ENCODE assay signal across 19 mouse cellular contexts in the genomic region with DNA sequence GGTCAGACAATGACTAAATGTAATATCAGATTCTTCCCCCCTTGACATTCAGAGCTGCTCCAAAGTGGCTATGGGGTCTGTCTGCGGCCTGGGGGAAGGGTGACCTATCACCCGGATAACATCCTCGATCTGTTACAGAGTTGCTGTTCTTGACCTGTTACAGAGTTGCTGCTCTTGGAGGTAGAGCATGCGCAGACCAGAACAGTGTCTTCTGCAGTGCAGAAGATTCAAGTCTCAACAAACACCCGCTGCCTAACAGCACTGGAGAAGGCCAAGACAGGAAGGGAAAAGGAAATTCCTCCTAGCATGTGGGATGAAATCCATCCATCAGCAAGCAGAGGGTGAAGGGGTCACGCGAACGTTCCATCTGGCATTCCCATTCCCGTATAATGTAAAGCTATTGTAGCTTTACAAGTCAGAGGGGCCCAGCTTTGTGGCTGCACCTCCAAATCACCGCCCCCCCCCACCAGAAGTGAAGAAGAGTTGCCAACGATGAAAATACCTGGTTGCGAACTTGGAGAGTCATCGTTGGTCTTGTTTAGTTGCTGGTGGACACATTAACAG.
A peak's percentile ranks its signal among the peaks of the same experiment; 100 is the strongest.
DNase-seq lines count a peak whose midpoint lies in the region; ATAC-seq and TF ChIP-seq lines count a peak whose summit lies in the region.
"Had no signal": no experiment of that assay in that cellular context is flagged by ENCODE, and none has a peak within 500 bp of the region (broad histone marks: within the 10 kb centered on the region; RNA-seq: fewer than 3 reads in every experiment).

No protein-coding gene starts in this region.

- no peaks in the 10 kb centered on the region for H3K27me3 ChIP-seq in kidney, adult 2 months (replicated peaks; ENCODE audit: control insufficient read depth, insufficient read depth, low read length)
- no peaks in the 10 kb centered on the region for H3K27me3 ChIP-seq in limb, embryonic 11.5 days (ENCODE audit: control insufficient read depth, insufficient read depth, low read length)
- H3K27me3 ChIP-seq: forebrain, embryonic 12.5 days; hindbrain, embryonic 15.5 days; midbrain, embryonic 15.5 days had no signal

- ATAC-seq in limb, embryonic 11.5 days (ENCODE audit: insufficient number of reproducible peaks, low FRiP score, low TSS enrichment, low read depth) = no peak
- ATAC-seq: intestine, postnatal 0 days; liver, postnatal 0 days had no signal

- TF ChIP-seq CTCF in kidney, adult 2 months (conservative IDR thresholded peaks at IDR 0.05; ENCODE audit: insufficient read depth, insufficient read length, low read depth, low read length) = no peak
- no peak for TF ChIP-seq CTCF in layer of hippocampus, adult 2 months (conservative IDR thresholded peaks at IDR 0.05)

- no peak overlapping the region for H3K27ac ChIP-seq in kidney, adult 2 months (ENCODE audit: insufficient read depth, low read depth, low read length)
- 0 out of 2 replicates have a peak overlapping the region, but pooled peaks have one; percentile 1 for H3K27ac ChIP-seq in limb, embryonic 11.5 days (replicated peaks; ENCODE audit: low read depth, low read length)
- H3K27ac ChIP-seq in layer of hippocampus, adult 2 months = no peak overlapping the region
- H3K27ac ChIP-seq: forebrain, embryonic 12.5 days; heart, adult 2 months; hindbrain, embryonic 15.5 days; midbrain, embryonic 15.5 days had no signal

- H3K4me3 ChIP-seq in kidney, adult 2 months (ENCODE audit: insufficient read depth, low read depth, low read length) = no peak overlapping the region
- no peak overlapping the region for H3K4me3 ChIP-seq in limb, embryonic 11.5 days (ENCODE audit: low read depth, low read length)
- H3K4me3 ChIP-seq in layer of hippocampus, adult 2 months = no peak overlapping the region
- H3K4me3 ChIP-seq: forebrain, embryonic 12.5 days; heart, adult 2 months; hindbrain, embryonic 15.5 days; midbrain, embryonic 15.5 days had no signal

- H3K4me1 ChIP-seq in kidney, adult 2 months (ENCODE audit: control insufficient read depth, insufficient read depth, low read length) = no peaks in the 10 kb centered on the region
- peaks cover 45% of the 10 kb centered on the region for H3K4me1 ChIP-seq in limb, embryonic 11.5 days (ENCODE audit: control insufficient read depth, insufficient read depth, low read length)

- 63% methylated on average over 13 of the region's 13 CpGs for WGBS in kidney, adult 2 months
- 73% methylated on average over 13 of the region's 13 CpGs for WGBS in limb, embryonic 11.5 days

- H3K9me3 ChIP-seq in limb, embryonic 11.5 days (ENCODE audit: control insufficient read depth, low read length) = no peaks in the 10 kb centered on the region
- H3K9me3 ChIP-seq: forebrain, embryonic 12.5 days; hindbrain, embryonic 15.5 days; midbrain, embryonic 15.5 days had no signal

- TF ChIP-seq POLR2A in kidney, adult 2 months (IDR thresholded peaks at IDR 0.05; ENCODE audit: low read depth, low read length) = no peak

- no peaks in the 10 kb centered on the region for H3K36me3 ChIP-seq in kidney, adult 2 months (ENCODE audit: control insufficient read depth, insufficient read depth, low read length)
- H3K36me3 ChIP-seq in limb, embryonic 11.5 days (ENCODE audit: control insufficient read depth, insufficient read depth, low read length) = no peaks in the 10 kb centered on the region
- H3K36me3 ChIP-seq: forebrain, embryonic 12.5 days; hindbrain, embryonic 15.5 days; midbrain, embryonic 15.5 days had no signal

- no peak overlapping the region for H3K4me2 ChIP-seq in limb, embryonic 11.5 days (ENCODE audit: low read depth, severe bottlenecking)
- H3K4me2 ChIP-seq: forebrain, embryonic 12.5 days; hindbrain, embryonic 15.5 days; midbrain, embryonic 15.5 days had no signal

- peak; percentile 27 for DNase-seq in kidney, postnatal 10 days
- no peak for DNase-seq in kidney, adult 2 months
- DNase-seq in testis, postnatal 14 days (ENCODE audit: low spot score) = peak; percentile 63
- no peak for DNase-seq in testis, postnatal 10 days (ENCODE audit: low spot score)
- no peak for DNase-seq in limb, embryonic 11.5 days (ENCODE audit: low spot score)
- DNase-seq in layer of hippocampus, adult 2 months (ENCODE audit: low spot score in 2 of 2) = no peak
- no peak for DNase-seq in right cerebral cortex, postnatal 4 days
- DNase-seq: adrenal gland, postnatal 36 days; B cell, adult 2 months; cerebellum, adult 11-12 months; gastrocnemius, postnatal 25 days; heart, adult 2 months; heart, postnatal 36 days; liver, postnatal 0 days; thymus, postnatal 36 days had no signal

- H3K9ac ChIP-seq in limb, embryonic 11.5 days (ENCODE audit: low read length) = no peak overlapping the region
- H3K9ac ChIP-seq: forebrain, embryonic 12.5 days; hindbrain, embryonic 15.5 days; liver, postnatal 0 days; midbrain, embryonic 15.5 days had no signal

Comparison
In these comparisons a context has a peak if more than half of its experiments do, and no peak if none do; other contexts are left out.
1. DNase-seq: peak in kidney, postnatal 10 days (single experiment) and testis, postnatal 14 days (single experiment); none in kidney, adult 2 months (single experiment), testis, postnatal 10 days (single experiment), limb, embryonic 11.5 days (single experiment), layer of hippocampus, adult 2 months (0 of 2) and right cerebral cortex, postnatal 4 days (single experiment).